Mouse (Mus musculus) lung, postnatal 0 days (tissue): ENCODE measurements at regions not wholly inside any gene's neighbourhood (a gene's known extent, or its start where the extent isn't known, plus 50 kb on each side); places are given as distances from the start of the nearest gene placed in this dataset.

Source experiments
- ATAC-seq: fragments of 200-750 bp; cut with Nextera tagmentation; 2 replicates; pipeline ENCODE4 v1.8.0; 2017; ENCODE audit warnings: moderate library complexity
- DNase-seq: peaks from one replicate; pipeline ENCODE4 v3.0.0-alpha.2; 2016; ENCODE audit warnings: low spot score
- H3K27ac ChIP-seq: fragments of 300-500 bp; sonication (generic); 2 replicates; pipeline ENCODE4 v1.5.1; 2014; ENCODE audit warnings: antibody characterized with exemption, mild to moderate bottlenecking, low read length, mixed read lengths
- H3K27me3 ChIP-seq: fragments of 300-500 bp; sonication (generic); replicated peaks from 2 replicates; pipeline ENCODE4 v1.6.1; 2014; ENCODE audit warnings: low read length, mixed read lengths; ENCODE audit not compliant: insufficient read depth
- H3K36me3 ChIP-seq: fragments of 300-500 bp; sonication (generic); 2 replicates; pipeline ENCODE4 v1.6.1; 2014; ENCODE audit warnings: low read length, mixed read lengths; ENCODE audit not compliant: insufficient read depth
- H3K4me1 ChIP-seq: fragments of 300-500 bp; sonication (generic); 2 replicates; pipeline ENCODE4 v1.6.1; 2014; ENCODE audit warnings: antibody characterized with exemption, low read depth, low read length, mixed read lengths; ENCODE audit not compliant: insufficient read depth
- H3K4me2 ChIP-seq: fragments of 300-500 bp; sonication (generic); replicated peaks from 2 replicates; pipeline ENCODE4 v1.6.1; 2014; ENCODE audit warnings: low read depth, mild to moderate bottlenecking, low read length, moderate library complexity, mixed read lengths
- H3K4me3 ChIP-seq: fragments of 300-500 bp; sonication (generic); 2 replicates; pipeline ENCODE4 v1.5.1; 2014; ENCODE audit warnings: low read depth, low read length
- H3K9ac ChIP-seq: fragments of 300-500 bp; sonication (generic); replicated peaks from 2 replicates; pipeline ENCODE4 v1.6.1; 2014; ENCODE audit warnings: low read depth, mild to moderate bottlenecking
- H3K9me3 ChIP-seq: fragments of 300-500 bp; sonication (generic); 2 replicates; pipeline ENCODE4 v1.6.1; 2016; ENCODE audit warnings: low read length, mixed read lengths
- CTCF ChIP-seq: IDR thresholded peaks from 2 replicates; pipeline ENCODE4 v1.5.1; 2016; ENCODE audit warnings: antibody characterized with exemption, mild to moderate bottlenecking
- EP300 ChIP-seq: IDR thresholded peaks from 2 replicates; pipeline ENCODE4 v1.6.1; 2016; ENCODE audit warnings: antibody characterized with exemption, mild to moderate bottlenecking, control low read depth
- WGBS: fragments of 180-500 bp; shearing (Covaris S2); extraction: QIAGEN DNeasy Blood & Tissue Kit; methylation state at CpG from one replicate; pipeline ENCODE4 v1.1.7; 2014; 5-methylcytosine and 5-hydroxymethylcytosine counted together

DNA sequence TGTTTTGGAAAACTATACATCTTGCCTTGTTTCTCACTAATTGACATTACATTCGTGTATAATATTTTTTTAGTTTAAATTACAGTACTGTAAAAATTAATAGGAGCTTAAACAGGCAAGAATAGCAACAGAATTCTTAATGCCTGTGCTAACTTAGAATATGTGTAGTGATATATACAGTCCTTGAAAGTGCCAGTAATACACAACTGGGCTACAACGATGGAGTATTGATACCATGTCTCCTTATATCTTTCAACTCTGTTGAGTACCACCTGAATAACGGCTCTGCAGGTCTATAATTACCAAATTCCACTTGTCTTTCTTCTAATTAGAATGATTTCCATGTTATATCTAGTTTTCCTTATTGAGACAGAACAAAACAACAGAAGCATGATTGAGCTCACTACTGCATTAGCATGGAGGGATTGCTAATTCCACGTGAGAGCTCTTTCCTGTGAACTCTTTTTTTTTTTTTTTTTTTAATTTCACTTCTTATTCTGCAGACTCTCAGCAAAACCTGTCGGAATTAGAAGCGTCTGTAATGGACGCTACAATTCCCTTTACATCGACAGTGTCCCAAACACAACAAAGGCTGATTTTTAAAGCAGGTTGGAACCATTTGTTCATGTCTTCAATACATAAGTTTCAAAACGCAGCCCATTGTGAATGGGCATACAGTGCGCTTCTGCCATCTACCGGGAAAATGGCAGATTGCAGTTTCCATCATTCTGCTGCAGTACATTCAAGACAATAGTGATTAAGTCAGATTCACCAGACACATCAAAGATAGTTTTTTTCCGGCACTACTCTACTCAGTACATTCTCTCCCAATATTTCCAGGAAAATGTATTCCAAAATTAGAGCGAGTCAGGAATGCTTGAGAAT, 300.8 kb upstream of the Gpc5 start:
- 0 out of 2 replicates have a peak, but pooled peaks have one; percentile 32 for ATAC-seq
- H3K4me2 ChIP-seq, result no peak overlapping the region

GRCm38 (mm10) chr14:114791831-114792224, 300.2 kb upstream of the Gpc5 start:
- H3K4me3 ChIP-seq, result no peak overlapping the region
- no peak for ATAC-seq
- WGBS, result 65% methylated on average over 4 of the region's 4 CpGs

More for the DNA sequence above, 300.8 kb upstream of the Gpc5 start:
- H3K36me3 ChIP-seq, result no peaks in the 10 kb centered on the region
- no peak for TF ChIP-seq EP300
- peak; percentile 94 for TF ChIP-seq CTCF
- H3K4me1 ChIP-seq, result no peaks in the 10 kb centered on the region
- H3K27ac ChIP-seq, result no peak overlapping the region
- no peak overlapping the region for H3K9ac ChIP-seq
- DNase-seq, result peak; percentile 61
- 24% methylated on average over 13 of the region's 13 CpGs for WGBS
- no peak overlapping the region; the same call in 1 of the 2 replicates for H3K4me3 ChIP-seq
- no peaks in the 10 kb centered on the region for H3K27me3 ChIP-seq
- H3K9me3 ChIP-seq, result no peaks in the 10 kb centered on the region

DNA sequence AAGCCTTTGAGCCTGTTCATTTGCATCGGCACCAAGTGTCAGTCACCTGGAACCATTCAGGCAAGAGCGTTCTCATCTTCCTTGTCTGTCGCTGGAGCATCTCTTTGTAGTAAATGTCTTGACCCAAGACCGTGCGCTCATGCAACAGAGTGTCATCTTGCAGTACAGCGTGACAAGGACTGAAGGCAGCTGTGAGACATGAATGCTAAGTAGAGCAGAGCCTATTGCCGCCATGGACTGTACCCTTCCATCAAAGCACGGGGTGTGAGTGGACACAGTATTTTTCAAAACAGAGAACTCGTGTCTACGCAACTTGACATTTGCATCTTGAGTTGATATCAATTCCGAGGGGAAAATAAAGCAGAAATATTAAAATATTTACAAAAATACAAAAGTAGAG, 287.4 kb upstream of the Gpc5 start:
- Histone ChIP-seq H3K4me2 (no peak overlapping the region), H3K27ac (no peak overlapping the region), H3K36me3 (no peaks in the 10 kb centered on the region), H3K9me3 (no peaks in the 10 kb centered on the region), H3K4me1 (no peaks in the 10 kb centered on the region), H3K4me3 (no peak overlapping the region), H3K27me3 (no peaks in the 10 kb centered on the region), H3K9ac (no peak overlapping the region)
- TF ChIP-seq CTCF (no peak), EP300 (no peak)
- DNase-seq, result no peak
- ATAC-seq, result no peak
- 69% methylated on average over 11 of the region's 11 CpGs for WGBS

More at GRCm38 (mm10) chr14:114791831-114792224, 300.2 kb upstream of the Gpc5 start:
- DNase-seq, result no peak
- no peak overlapping the region for H3K27ac ChIP-seq
- no peak for TF ChIP-seq CTCF
- no peaks in the 10 kb centered on the region for H3K27me3 ChIP-seq
- H3K36me3 ChIP-seq, result no peaks in the 10 kb centered on the region
- no peak overlapping the region for H3K4me2 ChIP-seq
- no peak overlapping the region for H3K9ac ChIP-seq
- no peaks in the 10 kb centered on the region for H3K4me1 ChIP-seq
- no peaks in the 10 kb centered on the region for H3K9me3 ChIP-seq

DNA sequence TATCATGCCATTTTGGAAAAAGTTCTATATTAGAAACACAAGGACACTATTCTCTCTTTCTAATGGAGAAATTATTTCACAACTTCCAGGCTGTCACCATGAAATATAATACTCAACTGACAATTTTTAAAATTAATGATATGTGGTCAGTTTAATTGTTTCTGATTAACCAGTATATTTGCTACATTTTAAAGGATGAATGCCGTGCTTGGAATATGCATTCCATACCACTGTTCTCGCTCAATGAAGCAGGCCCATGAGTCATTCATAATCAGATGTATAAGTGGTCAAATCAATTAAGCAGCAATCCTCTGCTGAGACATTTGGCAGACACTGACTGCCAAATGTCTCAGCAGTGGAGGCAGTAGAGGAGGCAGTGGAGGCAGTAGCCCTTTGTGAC, 283.4 kb upstream of the Gpc5 start:
- no peaks in the 10 kb centered on the region for H3K36me3 ChIP-seq
- TF ChIP-seq EP300 (no peak), CTCF (no peak)
- no peak overlapping the region for H3K4me3 ChIP-seq
- no peak overlapping the region for H3K27ac ChIP-seq
- 70% methylated on average over 2 of the region's 2 CpGs for WGBS
- H3K4me2 ChIP-seq, result no peak overlapping the region
- no peak overlapping the region for H3K9ac ChIP-seq
- DNase-seq, result no peak
- H3K4me1 ChIP-seq, result no peaks in the 10 kb centered on the region
- no peaks in the 10 kb centered on the region for H3K9me3 ChIP-seq
- ATAC-seq, result no peak
- no peaks in the 10 kb centered on the region for H3K27me3 ChIP-seq

GRCm38 (mm10) chr14:114820677-114821076, 271.3 kb upstream of the Gpc5 start:
- Histone ChIP-seq H3K4me1 (no peaks in the 10 kb centered on the region), H3K27me3 (no peaks in the 10 kb centered on the region), H3K9ac (no peak overlapping the region), H3K4me2 (no peak overlapping the region), H3K9me3 (no peaks in the 10 kb centered on the region), H3K4me3 (no peak overlapping the region), H3K36me3 (no peaks in the 10 kb centered on the region), H3K27ac (no peak overlapping the region)
- no peak for ATAC-seq
- WGBS, result 26% methylated on average over 1 of the region's 1 CpGs
- DNase-seq, result no peak
- no peak for TF ChIP-seq CTCF
- TF ChIP-seq EP300, result no peak

GRCm38 (mm10) chr14:114821098-114821594, 270.9 kb upstream of the Gpc5 start:
- H3K27me3 ChIP-seq, result no peaks in the 10 kb centered on the region
- no peak for TF ChIP-seq CTCF
- no peak for TF ChIP-seq EP300
- no peaks in the 10 kb centered on the region for H3K4me1 ChIP-seq
- 26% methylated on average over 2 of the region's 2 CpGs for WGBS
- H3K36me3 ChIP-seq, result no peaks in the 10 kb centered on the region
- no peak for ATAC-seq
- no peak for DNase-seq
- no peak overlapping the region for H3K27ac ChIP-seq
- no peak overlapping the region for H3K4me2 ChIP-seq
- no peak overlapping the region for H3K9ac ChIP-seq
- H3K4me3 ChIP-seq, result no peak overlapping the region
- H3K9me3 ChIP-seq, result no peaks in the 10 kb centered on the region
